Mouse (Mus musculus) embryonic facial prominence, embryonic 10.5 days (tissue): ENCODE measurements around the gene Nme4. TPM values are rescaled to one million over a fixed set of nuclear protein-coding genes. Genes with fewer than 3 reads are reported as not detected.

Source experiments
- DNase-seq: peaks from one replicate; pipeline ENCODE4 v3.0.0-alpha.2; 2017; ENCODE audit warnings: low spot score
- H3K27ac ChIP-seq: fragments of 300-500 bp; sonication (generic); replicated peaks from 2 replicates; pipeline ENCODE4 v1.5.1; 2016; ENCODE audit warnings: mild to moderate bottlenecking
- H3K27me3 ChIP-seq: fragments of 300-500 bp; sonication (generic); replicated peaks from 2 replicates; pipeline ENCODE4 v1.6.1; 2016; ENCODE audit warnings: low read depth, mild to moderate bottlenecking; ENCODE audit not compliant: poor library complexity, severe bottlenecking
- H3K36me3 ChIP-seq: fragments of 300-500 bp; sonication (generic); replicated peaks from 2 replicates; pipeline ENCODE4 v1.6.1; 2016; ENCODE audit warnings: mild to moderate bottlenecking, moderate library complexity
- H3K4me1 ChIP-seq: fragments of 300-500 bp; sonication (generic); 2 replicates; pipeline ENCODE4 v1.6.1; 2016
- H3K4me3 ChIP-seq: fragments of 300-500 bp; sonication (generic); 2 replicates; pipeline ENCODE4 v1.5.1; 2016; ENCODE audit warnings: mild to moderate bottlenecking, moderate library complexity
- H3K9me3 ChIP-seq: fragments of 300-500 bp; sonication (generic); 2 replicates; pipeline ENCODE4 v1.6.1; 2016; ENCODE audit warnings: mild to moderate bottlenecking
- WGBS: fragments of 180-500 bp; shearing (Covaris S2); methylation state at CpG from one replicate; pipeline ENCODE4 v1.1.7; 2016; 5-methylcytosine and 5-hydroxymethylcytosine counted together
- polyA plus RNA-seq: library from polyadenylated mRNA; unstranded; fragments of >200 nt; fragmentation: Nextera tagmentation; extraction: Ambion mirVana; gene quantifications from 2 replicates; pipeline ENCODE4 v1.2.1, GENCODE M21; 2016

Nme4 gene
- polyA plus RNA-seq, 1 experiment from 2014 or later: 159 TPM

GRCm38 (mm10) chr17:26070136-26070535, 25.3 kb downstream of the Nme4 start:
- H3K36me3 ChIP-seq: peaks cover 16% of the 10 kb centered on the region
- 41% methylated on average over 6 of the region's 6 CpGs for WGBS
- H3K27me3 ChIP-seq: peaks cover 31% of the 10 kb centered on the region
- peak overlapping the region; percentile 90 for H3K4me3 ChIP-seq
- no peak for DNase-seq
- H3K4me1 ChIP-seq: peaks cover 41% of the 10 kb centered on the region
- H3K9me3 ChIP-seq: no peaks in the 10 kb centered on the region
- no peak overlapping the region for H3K27ac ChIP-seq

GRCm38 (mm10) chr17:26068831-26069739, 26.3 kb downstream of the Nme4 start, which contains the start of gene Rab11fip3:
TSS of gene Rab11fip3 (minus strand) at chr17:26069555.
- H3K36me3 ChIP-seq: peaks cover 26% of the 10 kb centered on the region
- peak; percentile 93 for DNase-seq
- H3K4me1 ChIP-seq: peaks cover 51% of the 10 kb centered on the region
- under 1% methylated on average over 94 of the region's 94 CpGs for WGBS
- no peaks in the 10 kb centered on the region for H3K9me3 ChIP-seq
- H3K27me3 ChIP-seq: peaks cover 31% of the 10 kb centered on the region
- peak within 1 kb of the TSS; percentile 94 for H3K27ac ChIP-seq
- peak within 1 kb of the TSS; percentile 90 for H3K4me3 ChIP-seq

GRCm38 (mm10) chr17:26068024-26068830, 27.2 kb downstream of the Nme4 start:
- no peak for DNase-seq
- Histone ChIP-seq H3K36me3 (peaks cover 35% of the 10 kb centered on the region), H3K27ac (peak overlapping the region; percentile 94), H3K27me3 (peaks cover 31% of the 10 kb centered on the region), H3K9me3 (no peaks in the 10 kb centered on the region), H3K4me1 (peaks cover 51% of the 10 kb centered on the region), H3K4me3 (peak overlapping the region; percentile 90)
- under 1% methylated on average over 44 of the region's 44 CpGs for WGBS

- WGBS: 90% methylated on average over 7 of the region's 7 CpGs
- H3K27me3 ChIP-seq: peaks cover 20% of the 10 kb centered on the region
- peaks cover 51% of the 10 kb centered on the region for H3K4me1 ChIP-seq
- peaks cover 52% of the 10 kb centered on the region for H3K36me3 ChIP-seq
- peak overlapping the region; percentile 90 for H3K4me3 ChIP-seq
- no peak overlapping the region for H3K27ac ChIP-seq
- no peaks in the 10 kb centered on the region for H3K9me3 ChIP-seq
- DNase-seq: no peak
Observed at GRCm38 (mm10) chr17:26066488-26067020, 28.8 kb downstream of the Nme4 start.

GRCm38 (mm10) chr17:26064916-26065315, 30.5 kb downstream of the Nme4 start:
- H3K9me3 ChIP-seq: no peaks in the 10 kb centered on the region
- peaks cover 59% of the 10 kb centered on the region for H3K36me3 ChIP-seq
- WGBS: 87% methylated on average over 6 of the region's 6 CpGs
- H3K27me3 ChIP-seq: peaks cover 6% of the 10 kb centered on the region; the same call in 1 of the 2 replicates
- H3K4me3 ChIP-seq: peak overlapping the region; percentile 14; the same call in 1 of the 2 replicates
- no peak for DNase-seq
- H3K4me1 ChIP-seq: peaks cover 49% of the 10 kb centered on the region
- no peak overlapping the region for H3K27ac ChIP-seq

GRCm38 (mm10) chr17:26057787-26058567, 37.4 kb downstream of the Nme4 start:
- no peak overlapping the region for H3K27ac ChIP-seq
- H3K4me1 ChIP-seq: peaks cover 19% of the 10 kb centered on the region
- DNase-seq: no peak
- H3K36me3 ChIP-seq: peaks cover 88% of the 10 kb centered on the region
- H3K9me3 ChIP-seq: no peaks in the 10 kb centered on the region
- 84% methylated on average over 9 of the region's 9 CpGs for WGBS
- no peaks in the 10 kb centered on the region for H3K27me3 ChIP-seq
- H3K4me3 ChIP-seq: no peak overlapping the region

- Histone ChIP-seq H3K36me3 (peaks cover 87% of the 10 kb centered on the region), H3K4me3 (no peak overlapping the region)
- WGBS: 92% methylated on average over 8 of the region's 8 CpGs
Observed at GRCm38 (mm10) chr17:26057278-26057677, 38.1 kb downstream of the Nme4 start.

GRCm38 (mm10) chr17:26055164-26055563, 40.2 kb downstream of the Nme4 start:
- Histone ChIP-seq H3K4me1 (peaks cover 19% of the 10 kb centered on the region), H3K27ac (no peak overlapping the region), H3K9me3 (no peaks in the 10 kb centered on the region), H3K36me3 (peaks cover 95% of the 10 kb centered on the region), H3K27me3 (no peaks in the 10 kb centered on the region), H3K4me3 (no peak overlapping the region)
- WGBS: 67% methylated on average over 6 of the region's 6 CpGs
- DNase-seq: no peak

More at GRCm38 (mm10) chr17:26057278-26057677, 38.1 kb downstream of the Nme4 start:
- no peak for DNase-seq
- H3K27ac ChIP-seq: no peak overlapping the region
- peaks cover 19% of the 10 kb centered on the region for H3K4me1 ChIP-seq
- no peaks in the 10 kb centered on the region for H3K27me3 ChIP-seq
- H3K9me3 ChIP-seq: no peaks in the 10 kb centered on the region

GRCm38 (mm10) chr17:26054133-26054845, 41.1 kb downstream of the Nme4 start:
- H3K27ac ChIP-seq: no peak overlapping the region
- no peaks in the 10 kb centered on the region for H3K27me3 ChIP-seq
- H3K4me1 ChIP-seq: peaks cover 19% of the 10 kb centered on the region
- H3K36me3 ChIP-seq: peaks cover 91% of the 10 kb centered on the region
- DNase-seq: peak; percentile 21
- WGBS: 62% methylated on average over 17 of the region's 17 CpGs
- H3K9me3 ChIP-seq: no peaks in the 10 kb centered on the region
- H3K4me3 ChIP-seq: no peak overlapping the region

- no peak overlapping the region for H3K27ac ChIP-seq
- H3K4me3 ChIP-seq: no peak overlapping the region
- no peaks in the 10 kb centered on the region for H3K9me3 ChIP-seq
- no peaks in the 10 kb centered on the region for H3K27me3 ChIP-seq
- WGBS: 91% methylated on average over 4 of the region's 4 CpGs
- DNase-seq: no peak
- H3K36me3 ChIP-seq: peaks cover 82% of the 10 kb centered on the region
- H3K4me1 ChIP-seq: peaks cover 19% of the 10 kb centered on the region
Observed at GRCm38 (mm10) chr17:26052706-26053105, 42.7 kb downstream of the Nme4 start.

- WGBS: 92% methylated on average over 4 of the region's 4 CpGs
- Histone ChIP-seq H3K27ac (no peak overlapping the region), H3K9me3 (no peaks in the 10 kb centered on the region)
Observed at GRCm38 (mm10) chr17:26052074-26052473, 43.3 kb downstream of the Nme4 start.

More at GRCm38 (mm10) chr17:26052074-26052473, 43.3 kb downstream of the Nme4 start:
- DNase-seq: no peak
- Histone ChIP-seq H3K4me1 (peaks cover 19% of the 10 kb centered on the region), H3K36me3 (peaks cover 76% of the 10 kb centered on the region), H3K27me3 (no peaks in the 10 kb centered on the region), H3K4me3 (no peak overlapping the region)
